Mouse (Mus musculus) CH12.LX (cell line): ENCODE data around the gene Car10.

Source experiments
- E2F4 ChIP-seq: IDR thresholded peaks from 2 replicates; pipeline ENCODE4 v1.6.1; 2011; ENCODE audit warnings: low read depth, low read length, improper control_type of control experiment; ENCODE audit not compliant: insufficient replicate concordance
- NRF1 ChIP-seq: IDR thresholded peaks from 2 replicates; pipeline ENCODE4 v1.6.1; 2014; ENCODE audit warnings: low read depth, mild to moderate bottlenecking, inconsistent platforms, low read length, improper control_type of control experiment, moderate library complexity
- UBTF ChIP-seq: IDR thresholded peaks from 2 replicates; pipeline ENCODE4 v1.6.1; 2012; ENCODE audit warnings: low read depth, mild to moderate bottlenecking, inconsistent platforms, low read length, improper control_type of control experiment, moderate library complexity
- ZMIZ1 ChIP-seq: IDR thresholded peaks from 2 replicates; pipeline ENCODE4 v1.6.1; 2012; ENCODE audit warnings: low read depth, mild to moderate bottlenecking, inconsistent platforms, low read length, improper control_type of control experiment

GRCm38 (mm10) chr11:93560570-93560969, 462.7 kb downstream of the Car10 start:
- TF ChIP-seq UBTF (no peak), NRF1 (no peak), E2F4 (no peak), ZMIZ1 (no peak)
